Mouse (Mus musculus) kidney, postnatal 4 days (tissue): ENCODE results near the gene Milr1.
A peak's percentile ranks its signal among the peaks of the same experiment; 100 is the strongest.
"Not testable (repeated sequence)": the region's sequence is repeated elsewhere in the genome, so short reads cannot be mapped to it uniquely, and the experiment has no call there.

Source experiments
- DNase-seq, 2 experiments: peaks; one replicate each; pipeline ENCODE4 v3.0.0; 2021; ENCODE audit warnings: mixed read lengths in 2 of 2

Milr1 gene

DNA sequence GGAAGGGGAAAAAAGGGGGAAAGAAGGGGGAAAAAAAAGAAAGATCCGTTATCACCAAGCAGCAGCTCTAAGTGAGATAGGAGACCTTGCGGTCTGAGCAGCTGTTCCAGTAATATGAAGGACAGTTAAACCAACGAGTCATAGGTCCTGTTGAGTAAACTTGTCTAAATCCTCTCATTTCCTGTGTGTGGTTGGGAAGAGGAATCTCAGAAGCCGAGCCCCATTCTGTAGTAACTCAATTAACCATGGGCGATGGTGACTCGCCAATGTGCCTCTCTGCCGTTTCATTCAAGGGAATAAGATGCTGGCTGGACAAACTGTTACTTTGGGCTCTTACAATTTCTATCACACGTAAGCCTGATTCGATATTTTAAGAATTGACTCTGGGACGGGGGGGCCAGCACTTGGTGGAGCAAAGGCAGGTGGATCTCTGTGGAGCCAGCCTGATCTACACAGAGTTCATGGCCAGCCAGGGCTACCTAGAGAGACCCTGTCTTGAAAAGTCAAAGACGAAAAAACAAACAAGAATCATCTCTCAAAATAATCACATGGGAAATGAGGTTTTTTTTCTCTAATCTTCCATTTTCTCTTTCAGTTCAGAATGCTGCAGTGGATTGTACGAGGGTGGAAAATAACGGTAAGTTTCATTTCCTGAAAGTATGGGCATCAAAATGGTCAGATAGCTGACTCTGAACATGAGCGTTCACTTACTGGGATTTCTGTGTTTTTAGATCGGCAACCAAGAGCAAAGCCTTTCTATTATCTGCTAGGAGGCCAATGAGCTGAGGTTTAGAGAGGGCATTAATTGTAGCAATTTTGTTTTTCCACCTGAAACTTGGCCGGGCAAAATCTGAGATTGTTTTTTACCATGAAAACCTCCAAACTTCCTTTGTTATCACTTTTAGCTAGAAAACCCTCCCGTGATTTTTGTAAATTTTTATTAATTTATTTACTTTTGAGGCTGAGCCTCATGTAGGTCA, at the start of gene Milr1:
Gene Milr1 (plus strand): TSS at position 188 of the 980 bp plus-strand sequence.
- DNase-seq = no peak

DNA sequence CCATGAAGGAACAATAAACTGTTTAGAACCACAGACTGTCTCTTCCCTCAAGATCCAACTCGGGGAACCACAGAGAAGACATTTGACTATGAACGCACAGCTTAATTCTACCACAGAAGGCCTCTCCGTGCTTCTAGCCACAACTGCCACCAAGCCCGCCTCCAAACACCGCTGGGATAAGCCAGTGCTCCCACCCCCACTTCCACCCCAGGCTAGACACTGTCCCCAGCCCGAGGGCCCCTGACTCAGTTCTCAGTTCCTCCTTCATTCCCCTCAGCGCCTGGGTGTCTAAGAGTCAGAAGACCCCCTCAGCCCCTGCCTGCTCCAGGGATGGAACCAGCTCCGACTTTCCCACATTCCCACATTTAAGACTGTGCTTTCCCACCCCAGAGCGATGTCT, 49.4 kb upstream of the Milr1 start:
- DNase-seq = no peak

GRCm38 (mm10) chr11:106702584-106702983, 48.4 kb upstream of the Milr1 start:
- DNase-seq = no peak

DNA sequence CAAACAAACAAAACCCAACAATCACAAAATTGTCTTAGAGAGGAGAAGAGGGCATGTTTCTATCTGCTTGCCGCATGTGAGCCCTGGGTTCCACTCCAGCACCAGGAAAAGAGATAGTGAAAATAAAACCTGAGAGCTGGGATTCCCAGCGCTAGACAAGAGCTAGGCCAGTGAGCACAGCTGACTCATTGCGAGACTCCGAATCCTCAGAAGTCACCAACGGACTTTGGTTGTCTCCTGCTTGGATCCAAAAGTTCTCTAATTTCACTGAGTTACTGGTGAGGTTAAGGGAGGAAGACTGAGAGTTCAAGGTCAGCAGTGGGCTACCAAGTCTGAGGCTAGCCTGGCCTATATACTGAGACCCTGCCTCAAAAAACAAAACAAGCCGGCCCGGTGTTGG, 47.1 kb upstream of the Milr1 start:
- DNase-seq = no peak

- no peak for DNase-seq
Measured at GRCm38 (mm10) chr11:106704399-106705111, 46.5 kb upstream of the Milr1 start.

GRCm38 (mm10) chr11:106706212-106706611, 44.8 kb upstream of the Milr1 start:
- no peak for DNase-seq

DNA sequence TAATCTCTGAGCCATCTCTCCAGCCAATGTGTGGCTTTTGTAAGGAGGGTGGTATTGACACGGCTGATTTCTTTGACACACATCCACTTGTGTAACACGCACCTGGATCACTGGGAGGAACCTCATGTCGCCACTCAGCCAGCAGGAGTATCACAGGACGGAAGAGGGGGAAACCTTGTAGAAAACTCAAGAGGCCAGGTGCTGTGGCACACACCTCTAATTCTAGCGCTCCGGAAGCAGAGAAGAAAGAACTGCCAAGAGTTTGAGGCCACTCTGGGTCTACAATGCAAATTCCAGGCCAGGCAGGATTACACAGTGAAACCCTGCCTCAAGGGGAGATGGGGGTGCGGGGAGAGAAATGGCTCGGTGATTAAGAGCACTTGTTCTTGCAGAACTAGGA, 43.9 kb upstream of the Milr1 start:
- DNase-seq = no peak

GRCm38 (mm10) chr11:106707866-106708265, 43.2 kb upstream of the Milr1 start:
- DNase-seq = peak in 1 of 2 experiments; percentile 14

GRCm38 (mm10) chr11:106709227-106709985, 41.6 kb upstream of the Milr1 start:
- peak; percentile 46 to 64 for DNase-seq

DNA sequence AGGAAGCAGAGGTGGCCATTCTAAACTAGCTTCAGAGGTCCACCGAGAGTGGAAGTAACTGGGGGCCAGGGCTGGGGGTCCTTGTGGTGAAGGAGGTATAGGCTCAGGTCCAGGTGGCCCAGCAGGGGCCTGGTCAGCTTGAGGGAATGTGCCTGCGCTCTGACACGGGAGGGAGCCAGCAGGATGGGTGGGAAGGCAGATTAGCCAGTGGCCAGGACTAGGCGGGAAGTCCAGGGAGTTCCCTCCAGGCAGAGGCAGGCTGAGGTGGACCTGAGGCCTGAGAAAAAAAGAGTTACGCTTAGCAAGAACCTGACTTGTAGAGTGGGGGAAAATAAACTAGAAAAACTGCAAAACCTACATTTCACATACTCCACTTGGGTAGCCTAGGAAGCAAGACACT, 40.2 kb upstream of the Milr1 start:
- DNase-seq = peak; percentile 12 to 15

DNA sequence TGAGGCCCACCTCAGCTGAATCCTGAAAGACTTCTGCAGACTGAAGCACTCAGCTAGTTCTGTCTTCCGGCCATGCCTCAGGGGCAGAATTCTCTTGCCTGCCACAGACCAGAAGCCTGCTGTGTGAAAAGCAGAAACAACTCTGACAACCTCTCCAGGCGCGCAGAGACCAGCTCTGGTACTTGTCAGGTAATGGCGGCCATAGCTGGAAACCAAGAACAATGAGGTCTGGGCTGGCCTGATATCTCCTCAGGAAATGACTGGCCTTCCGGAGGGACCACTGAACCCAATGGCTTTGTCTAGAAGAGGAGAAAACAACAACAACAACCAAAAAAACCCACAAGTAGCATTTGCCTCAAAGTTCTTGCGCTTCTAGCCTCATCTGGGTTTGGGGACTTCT, 36.0 kb upstream of the Milr1 start:
- peak; percentile 38 to 53 for DNase-seq

DNA sequence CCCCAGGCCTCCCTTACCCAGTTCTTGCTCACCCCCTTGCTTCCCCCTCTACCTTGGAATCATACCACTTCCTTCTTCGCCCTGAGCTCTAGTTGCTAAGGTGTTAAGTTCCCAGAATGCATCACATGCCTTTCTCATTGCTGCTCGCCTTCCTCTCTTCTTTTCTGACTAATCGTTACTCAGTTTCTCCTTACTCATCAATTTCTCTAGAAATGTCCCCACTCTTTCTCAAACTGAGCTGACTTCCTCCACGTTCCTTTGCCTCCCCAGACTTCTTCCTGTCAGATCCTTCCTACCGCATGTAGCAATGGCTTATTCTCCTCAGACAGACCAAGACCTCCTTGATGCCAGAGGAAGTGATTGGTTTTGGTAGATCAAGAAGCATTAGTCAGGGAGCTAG, 34.5 kb upstream of the Milr1 start:
- no peak for DNase-seq

DNA sequence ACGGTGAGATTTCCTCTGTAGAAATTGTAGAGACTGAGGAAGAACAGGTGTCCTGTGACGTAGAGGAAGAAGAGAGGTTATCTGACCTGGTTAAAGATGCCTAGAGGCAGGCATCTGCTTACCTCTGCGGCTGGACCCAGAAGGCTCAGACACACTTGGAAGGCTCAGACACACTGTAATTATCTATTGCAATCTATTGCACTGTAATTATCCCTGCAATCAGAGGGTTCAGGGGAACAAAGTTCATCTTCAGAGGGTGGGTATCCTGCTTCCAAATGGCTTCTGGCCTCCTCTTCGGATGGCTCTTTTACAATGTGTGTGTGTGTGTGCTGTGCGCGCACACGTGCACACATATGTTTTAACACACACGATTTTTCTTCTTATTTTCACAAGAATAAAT, 30.6 kb upstream of the Milr1 start:
- DNase-seq = no peak

- DNase-seq = peak in 1 of 2 experiments; percentile 34
Measured at GRCm38 (mm10) chr11:106722831-106723361, 28.1 kb upstream of the Milr1 start.

DNA sequence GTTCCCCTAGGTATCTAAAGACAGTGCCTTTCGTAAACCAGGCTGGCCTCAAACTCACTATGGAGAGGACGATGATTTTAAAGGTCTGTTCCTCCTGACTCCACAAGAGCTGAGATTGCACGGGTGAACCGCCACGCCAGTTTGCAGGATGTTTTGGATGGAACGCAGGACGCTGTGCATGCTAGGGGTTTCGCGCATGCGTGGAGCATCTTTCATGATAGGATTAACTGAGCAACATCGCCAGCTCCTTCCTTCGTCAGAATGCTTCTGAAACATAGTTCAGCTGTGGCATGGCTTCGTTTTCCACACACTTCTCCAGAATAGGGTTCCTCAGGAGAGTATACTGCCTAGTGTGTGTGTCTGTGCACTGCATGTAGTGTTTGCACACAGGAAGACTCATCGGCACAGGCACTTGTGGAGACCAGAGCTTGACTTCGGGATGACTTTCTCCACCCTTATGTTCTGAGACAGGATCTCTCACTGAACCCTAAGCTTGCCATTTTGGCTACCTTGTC, 27.4 kb upstream of the Milr1 start:
- peak; percentile 28 to 35 for DNase-seq

DNA sequence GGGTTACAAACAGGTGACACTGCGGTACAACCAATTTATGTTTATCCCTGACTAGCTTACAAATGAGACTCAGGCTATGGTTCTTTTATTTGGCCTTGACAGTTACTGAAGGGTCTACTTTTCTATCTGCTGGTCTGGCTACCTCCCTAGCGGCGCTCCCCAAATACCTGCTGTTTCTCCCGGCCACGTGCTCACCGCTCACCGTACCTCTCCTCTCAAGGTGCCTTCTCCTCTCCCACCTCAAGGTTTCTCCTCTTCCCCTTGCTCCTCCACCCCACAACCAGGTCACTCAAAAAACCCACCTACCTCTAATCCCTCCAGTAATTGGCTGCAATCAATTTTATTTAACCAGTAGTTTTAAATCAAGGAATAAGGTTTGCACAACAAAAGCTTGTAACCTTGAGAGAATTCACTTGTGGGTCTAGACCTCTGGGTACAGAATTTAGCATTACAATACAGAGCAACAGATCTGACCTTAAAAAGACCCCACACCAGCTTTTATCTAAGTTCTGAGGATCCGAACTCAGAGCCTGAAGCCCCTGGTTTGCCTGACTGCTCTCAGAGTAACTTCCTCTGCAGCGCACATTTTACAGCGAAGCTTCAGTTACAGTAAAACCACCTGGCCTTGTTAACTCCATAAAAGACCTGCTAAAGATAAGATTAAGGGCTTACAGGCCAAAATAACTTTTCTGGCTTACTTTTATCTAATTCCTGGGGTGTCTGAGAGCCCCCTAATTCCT, 26.7 kb upstream of the Milr1 start:
- no peak for DNase-seq

GRCm38 (mm10) chr11:106724916-106725235, 26.1 kb upstream of the Milr1 start:
- not testable (repeated sequence) for DNase-seq

GRCm38 (mm10) chr11:106727967-106728366, 23.1 kb upstream of the Milr1 start:
- no peak for DNase-seq

- DNase-seq = no peak
Measured at GRCm38 (mm10) chr11:106728402-106729366, 22.3 kb upstream of the Milr1 start.

GRCm38 (mm10) chr11:106729656-106730055, 21.4 kb upstream of the Milr1 start:
- DNase-seq = no peak

DNA sequence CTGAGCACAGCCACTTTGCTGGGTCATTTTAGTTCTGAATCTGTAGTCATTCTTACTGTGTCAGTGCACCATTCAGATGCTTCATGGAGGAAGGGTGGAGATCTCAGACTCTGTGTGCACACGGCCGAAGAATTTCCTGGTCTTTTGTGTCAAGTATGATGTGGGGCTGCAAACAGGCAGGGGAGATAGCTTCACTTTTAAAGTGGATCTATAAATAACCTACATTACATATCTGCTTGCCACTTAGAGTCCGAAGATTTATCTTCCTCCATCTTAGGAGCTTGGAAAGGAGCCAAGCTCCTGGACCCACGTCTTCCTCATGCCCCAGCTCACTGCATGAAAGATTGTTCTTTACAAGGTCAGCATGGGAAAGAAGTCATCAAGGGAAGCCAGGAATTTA, 20.3 kb upstream of the Milr1 start:
- DNase-seq = no peak
